Mouse (Mus musculus) liver, embryonic 16.5 days (tissue): Measurements from ENCODE around the gene Mvb12b. TPM values are rescaled to one million over a fixed set of nuclear protein-coding genes. Genes with fewer than 3 reads are reported as not detected.

Experiments
- ATAC-seq: fragments of 200-750 bp; cut with Nextera tagmentation; 2 replicates; pipeline ENCODE4 v1.8.0; 2017; ENCODE audit warnings: low read depth, mild to moderate bottlenecking, moderate number of reproducible peaks, moderate library complexity
- H3K27ac ChIP-seq: fragments of 300-500 bp; sonication (generic); 2 replicates; pipeline ENCODE4 v1.5.1; 2014; ENCODE audit warnings: mild to moderate bottlenecking, low read length
- H3K27me3 ChIP-seq: fragments of 300-500 bp; sonication (generic); 2 replicates; pipeline ENCODE4 v1.6.1; 2014; ENCODE audit warnings: low read depth, low read length, mixed read lengths; ENCODE audit not compliant: control insufficient read depth, insufficient read depth
- H3K36me3 ChIP-seq: fragments of 300-500 bp; sonication (generic); 2 replicates; pipeline ENCODE4 v1.6.1; 2014; ENCODE audit warnings: mild to moderate bottlenecking; ENCODE audit not compliant: control insufficient read depth, insufficient read depth
- H3K4me1 ChIP-seq: fragments of 300-500 bp; sonication (generic); 2 replicates; pipeline ENCODE4 v1.6.1; 2014; ENCODE audit warnings: low read depth, low read length, mixed read lengths; ENCODE audit not compliant: control insufficient read depth
- H3K4me2 ChIP-seq: fragments of 300-500 bp; sonication (generic); 2 replicates; pipeline ENCODE4 v1.6.1; 2014; ENCODE audit warnings: low read depth, low read length, mixed read lengths
- H3K4me3 ChIP-seq: fragments of 300-500 bp; sonication (generic); 2 replicates; pipeline ENCODE4 v1.5.1; 2014; ENCODE audit warnings: low read depth, mild to moderate bottlenecking, low read length
- H3K9ac ChIP-seq: fragments of 300-500 bp; sonication (generic); 2 replicates; pipeline ENCODE4 v1.6.1; 2014; ENCODE audit warnings: low read depth, low read length
- H3K9me3 ChIP-seq: fragments of 300-500 bp; sonication (generic); replicated peaks from 2 replicates; pipeline ENCODE4 v1.6.1; 2016; ENCODE audit warnings: low read length; ENCODE audit not compliant: control insufficient read depth
- WGBS: fragments of 180-500 bp; shearing (Covaris S2); extraction: QIAGEN DNeasy Blood & Tissue Kit; methylation state at CpG from one replicate; pipeline ENCODE4 v1.1.7; 2014; ENCODE audit not compliant: insufficient replicate concordance; 5-methylcytosine and 5-hydroxymethylcytosine counted together
- polyA plus RNA-seq: library from polyadenylated mRNA; unstranded; fragments of >200 nt; fragmentation: Nextera tagmentation; extraction: Ambion mirVana; gene quantifications from 2 replicates; pipeline ENCODE4 v1.2.1, GENCODE M21; 2015

Gene Mvb12b
- polyA plus RNA-seq, 1 experiment from 2014 or later: 11.0 TPM

DNA sequence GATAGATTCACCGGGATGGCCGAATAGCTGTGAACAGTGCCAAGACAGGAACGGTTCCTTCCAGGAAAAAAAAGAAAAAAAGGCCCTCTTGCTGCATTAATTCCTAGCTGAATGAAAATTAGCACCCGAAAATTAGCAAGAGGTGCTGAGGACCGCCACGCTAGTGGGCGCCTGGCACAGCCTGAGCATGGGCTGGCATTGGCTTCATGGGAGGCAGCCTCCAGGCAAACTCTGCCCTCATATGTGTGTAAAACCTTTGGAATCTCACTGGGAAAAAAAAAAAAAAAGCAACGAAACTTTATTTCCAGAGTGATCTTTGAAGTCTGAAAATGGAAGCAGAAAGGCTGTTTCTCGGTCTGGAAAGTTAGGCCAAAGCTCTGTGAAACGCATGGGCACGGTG, 110.7 kb downstream of the Mvb12b start:
- no peak overlapping the region for H3K4me3 ChIP-seq
- WGBS: 84% methylated on average over 11 of the region's 11 CpGs

DNA sequence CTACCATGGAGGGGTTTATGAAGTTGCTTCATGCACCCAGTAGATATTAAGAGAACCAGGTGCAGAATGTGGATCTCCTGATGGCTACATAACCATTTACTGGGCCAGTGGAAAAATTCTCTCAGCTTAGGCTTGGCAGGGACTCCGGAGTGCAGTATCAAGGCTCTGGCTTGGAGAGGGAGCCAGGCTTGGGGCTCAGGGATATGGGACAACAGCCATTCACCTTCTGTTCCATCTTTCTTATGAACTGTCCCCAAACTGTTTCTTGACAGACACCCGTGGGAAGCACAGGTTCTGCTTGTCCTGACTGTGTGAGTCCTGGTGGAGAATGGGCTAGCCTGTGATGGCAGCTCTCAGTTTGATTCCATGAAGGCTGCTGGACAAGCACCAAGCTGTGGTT, 112.9 kb downstream of the Mvb12b start:
- 68% methylated on average over 2 of the region's 2 CpGs for WGBS
- Histone ChIP-seq H3K27ac (no peak overlapping the region), H3K36me3 (peaks cover 10% of the 10 kb centered on the region), H3K9me3 (peaks cover 13% of the 10 kb centered on the region), H3K4me3 (no peak overlapping the region), H3K9ac (no peak overlapping the region), H3K4me1 (no peaks in the 10 kb centered on the region), H3K27me3 (no peaks in the 10 kb centered on the region), H3K4me2 (no peak overlapping the region)
- ATAC-seq: no peak

More for the DNA sequence above, 110.7 kb downstream of the Mvb12b start:
- Histone ChIP-seq H3K4me2 (no peak overlapping the region), H3K9me3 (peaks cover 13% of the 10 kb centered on the region), H3K4me1 (no peaks in the 10 kb centered on the region), H3K9ac (no peak overlapping the region), H3K27ac (no peak overlapping the region), H3K36me3 (peaks cover 10% of the 10 kb centered on the region), H3K27me3 (no peaks in the 10 kb centered on the region)
- ATAC-seq: no peak

DNA sequence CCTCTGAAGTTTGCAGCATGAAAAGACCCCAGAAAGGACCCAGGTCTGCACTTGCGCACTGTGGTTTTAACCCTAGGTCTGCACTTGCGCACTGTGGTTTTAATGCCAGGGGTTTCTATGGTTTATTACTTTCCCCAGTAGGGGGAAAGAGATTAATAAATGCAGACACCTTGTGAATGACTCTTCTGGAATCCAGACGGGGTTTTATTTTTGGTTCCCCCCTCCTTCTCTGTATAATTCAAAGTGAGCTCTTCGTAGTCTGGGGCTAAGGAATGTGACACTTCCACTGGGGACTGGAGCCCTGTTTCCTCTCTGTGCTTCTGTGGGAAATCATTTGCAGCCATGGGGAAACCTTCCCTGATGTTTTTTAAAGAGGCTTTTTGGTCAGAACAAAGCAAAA, 113.6 kb downstream of the Mvb12b start:
- H3K9me3 ChIP-seq: peaks cover 13% of the 10 kb centered on the region
- peaks cover 6% of the 10 kb centered on the region for H3K36me3 ChIP-seq
- no peak overlapping the region for H3K4me2 ChIP-seq
- no peak overlapping the region for H3K9ac ChIP-seq
- WGBS: 71% methylated on average over 4 of the region's 4 CpGs
- H3K27me3 ChIP-seq: no peaks in the 10 kb centered on the region
- H3K27ac ChIP-seq: no peak overlapping the region
- H3K4me3 ChIP-seq: no peak overlapping the region
- H3K4me1 ChIP-seq: no peaks in the 10 kb centered on the region
- ATAC-seq: no peak

DNA sequence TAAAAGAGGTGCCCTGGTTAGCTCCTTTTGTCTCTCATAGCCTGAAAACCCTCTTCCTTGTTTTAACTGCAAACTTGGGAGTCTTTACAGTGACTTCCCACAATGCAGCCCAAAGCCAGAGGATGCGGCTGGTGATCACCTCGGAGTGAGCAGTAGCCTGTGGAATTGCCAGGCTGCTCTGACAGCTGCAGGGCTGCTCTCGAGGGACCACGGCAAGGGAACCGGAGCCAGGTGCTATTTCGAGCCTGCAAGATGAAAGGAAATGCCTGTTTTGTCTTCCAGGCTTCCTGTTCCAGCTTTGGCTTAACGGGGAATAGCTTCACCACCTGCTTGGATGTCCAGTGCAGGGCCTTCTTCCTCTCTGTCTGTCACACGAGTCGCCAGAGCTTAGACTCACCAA, 115.3 kb downstream of the Mvb12b start:
- 66% methylated on average over 9 of the region's 9 CpGs for WGBS
- Histone ChIP-seq H3K9me3 (peaks cover 2% of the 10 kb centered on the region), H3K4me1 (no peaks in the 10 kb centered on the region), H3K27ac (no peak overlapping the region), H3K4me3 (no peak overlapping the region), H3K9ac (no peak overlapping the region), H3K27me3 (no peaks in the 10 kb centered on the region), H3K36me3 (peaks cover 2% of the 10 kb centered on the region; the same call in 1 of the 2 replicates), H3K4me2 (no peak overlapping the region)
- ATAC-seq: no peak

DNA sequence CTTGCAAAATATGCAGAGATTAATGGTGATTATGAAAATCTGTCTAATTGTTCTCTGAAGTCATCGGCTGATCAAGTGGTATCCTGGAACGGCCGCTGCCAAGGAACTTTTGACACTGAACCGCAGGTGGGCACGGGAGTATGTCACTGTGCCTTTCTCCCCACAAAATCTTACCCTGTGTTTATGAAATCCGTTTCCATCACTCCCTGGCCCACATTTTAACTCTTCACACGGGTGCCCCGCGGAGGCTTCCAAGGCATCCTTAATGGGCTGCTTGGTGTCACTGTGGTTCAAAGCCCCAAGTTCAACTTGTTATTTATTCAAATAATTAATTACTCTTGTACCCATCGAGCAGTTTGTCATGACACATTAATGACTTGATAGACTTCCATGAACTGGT, 116.4 kb downstream of the Mvb12b start:
- Histone ChIP-seq H3K27ac (no peak overlapping the region), H3K27me3 (no peaks in the 10 kb centered on the region), H3K4me1 (no peaks in the 10 kb centered on the region), H3K9me3 (no peaks in the 10 kb centered on the region), H3K4me2 (no peak overlapping the region), H3K36me3 (no peaks in the 10 kb centered on the region), H3K9ac (no peak overlapping the region), H3K4me3 (no peak overlapping the region)
- ATAC-seq: no peak
- WGBS: 86% methylated on average over 10 of the region's 10 CpGs

DNA sequence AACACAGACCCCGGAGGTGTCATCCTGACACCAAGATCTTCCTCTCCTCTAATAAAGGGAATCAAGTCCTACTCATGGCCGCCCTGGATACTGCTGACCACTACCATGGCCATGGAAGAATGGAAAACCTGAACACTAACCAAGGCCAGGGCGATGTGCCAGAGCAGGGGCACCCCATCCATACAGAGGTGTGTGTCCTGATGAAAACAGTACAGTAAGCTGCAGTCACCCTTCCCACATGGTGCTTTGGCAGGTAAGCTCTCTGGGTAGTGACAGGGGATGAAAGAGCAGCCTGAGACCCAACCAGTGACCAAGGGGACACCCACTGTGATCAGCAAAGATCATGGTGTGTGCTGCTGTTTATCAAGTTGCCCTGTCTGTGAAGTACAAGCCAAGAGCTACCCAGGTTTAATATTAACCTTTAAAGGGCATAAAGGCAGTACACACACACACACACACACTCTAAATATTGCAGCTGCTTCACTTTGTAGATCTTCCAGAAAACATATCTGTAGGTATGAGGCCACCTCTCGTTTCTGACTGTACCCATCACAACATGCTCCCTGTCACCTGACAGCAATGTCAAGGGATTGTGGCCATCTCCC, 117.1 kb downstream of the Mvb12b start:
- Histone ChIP-seq H3K9ac (no peak overlapping the region), H3K36me3 (no peaks in the 10 kb centered on the region), H3K27ac (no peak overlapping the region), H3K4me1 (no peaks in the 10 kb centered on the region), H3K27me3 (no peaks in the 10 kb centered on the region), H3K9me3 (no peaks in the 10 kb centered on the region), H3K4me2 (no peak overlapping the region), H3K4me3 (no peak overlapping the region)
- WGBS: 63% methylated on average over 4 of the region's 4 CpGs
- ATAC-seq: no peak

DNA sequence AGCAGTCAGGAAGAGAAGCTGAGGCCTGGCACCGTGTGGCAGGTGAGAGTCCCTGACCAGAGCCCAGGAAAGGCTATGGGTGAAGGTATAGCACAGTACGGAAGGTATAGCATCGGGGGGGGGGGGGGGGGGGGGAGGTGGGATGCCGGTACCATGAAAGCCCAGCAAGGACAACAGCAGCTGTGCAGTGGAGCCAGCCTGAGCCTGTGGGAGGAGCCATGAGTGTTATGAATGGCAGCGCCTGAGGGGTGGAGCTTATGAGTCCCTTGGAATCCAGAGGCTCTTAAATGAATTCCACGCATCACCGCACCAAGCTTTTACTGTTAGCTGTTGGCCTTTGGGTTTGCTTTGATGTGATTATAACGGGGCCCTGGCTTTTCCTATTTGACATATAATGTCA, 123.3 kb downstream of the Mvb12b start:
- no peaks in the 10 kb centered on the region for H3K4me1 ChIP-seq
- H3K4me3 ChIP-seq: no peak overlapping the region
- no peak overlapping the region for H3K4me2 ChIP-seq
- H3K27me3 ChIP-seq: no peaks in the 10 kb centered on the region
- WGBS: 82% methylated on average over 6 of the region's 8 CpGs
- H3K9ac ChIP-seq: no peak overlapping the region
- no peaks in the 10 kb centered on the region for H3K36me3 ChIP-seq
- no peak overlapping the region for H3K27ac ChIP-seq
- ATAC-seq: no peak
- H3K9me3 ChIP-seq: no peaks in the 10 kb centered on the region

DNA sequence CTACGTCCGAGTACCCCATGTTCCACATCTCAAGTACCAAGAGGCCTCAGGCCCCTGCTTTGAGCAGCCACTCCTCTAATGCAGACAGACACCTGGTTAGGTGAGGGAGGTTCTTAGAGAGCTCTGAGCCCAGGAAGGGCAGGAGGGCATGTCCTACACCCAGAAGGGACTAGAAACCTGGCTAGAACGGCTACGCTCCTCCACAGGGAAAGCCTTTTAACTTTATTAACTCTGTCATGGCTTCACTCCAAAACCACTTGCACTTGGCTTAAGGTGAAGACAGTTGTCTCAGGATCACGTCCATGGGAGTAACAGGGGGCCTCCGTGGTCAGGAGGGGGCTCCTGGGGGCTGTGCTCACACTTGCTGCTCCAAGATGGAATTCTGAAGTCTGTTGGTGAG, 125.5 kb downstream of the Mvb12b start:
- Histone ChIP-seq H3K27ac (no peak overlapping the region), H3K4me2 (no peak overlapping the region), H3K4me3 (no peak overlapping the region), H3K27me3 (no peaks in the 10 kb centered on the region), H3K9me3 (no peaks in the 10 kb centered on the region), H3K4me1 (no peaks in the 10 kb centered on the region), H3K9ac (no peak overlapping the region), H3K36me3 (no peaks in the 10 kb centered on the region)
- WGBS: 67% methylated on average over 6 of the region's 6 CpGs
- no peak for ATAC-seq

DNA sequence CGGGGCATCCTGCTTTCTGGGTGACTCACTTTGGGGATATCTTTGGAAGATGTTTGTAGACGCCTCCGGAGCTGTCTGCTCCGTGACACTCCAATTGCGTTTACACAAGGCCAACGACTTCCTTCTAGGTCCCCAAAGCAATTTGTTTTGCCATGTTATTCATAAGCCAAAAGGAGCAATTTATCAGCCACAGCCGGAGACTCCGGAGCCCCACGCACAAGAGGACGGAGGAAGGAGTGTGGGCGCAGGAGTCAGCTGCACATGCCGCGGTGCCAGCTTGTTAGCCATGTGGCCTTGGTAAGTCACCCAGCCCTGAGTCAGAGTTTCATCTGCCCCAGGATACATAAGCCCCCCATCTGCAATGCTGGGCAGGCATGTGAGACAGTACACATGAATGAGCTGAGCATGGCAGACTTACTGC, 127.2 kb downstream of the Mvb12b start:
- Histone ChIP-seq H3K36me3 (no peaks in the 10 kb centered on the region), H3K4me1 (no peaks in the 10 kb centered on the region), H3K27me3 (no peaks in the 10 kb centered on the region), H3K9me3 (no peaks in the 10 kb centered on the region), H3K4me2 (no peak overlapping the region), H3K4me3 (no peak overlapping the region), H3K27ac (no peak overlapping the region), H3K9ac (no peak overlapping the region)
- no peak for ATAC-seq
- WGBS: 73% methylated on average over 13 of the region's 13 CpGs
